Mouse (Mus musculus) CD8-positive naive resting alpha-beta T cell, adult 2 months (primary cell): Measurements from ENCODE around the gene S1pr4.

Experiments used
- DNase-seq, 2 experiments: peaks; one replicate each; pipeline ENCODE4 v3.0.0; 2022; ENCODE audit warnings: low read depth in 2 of 2, low spot score in 2 of 2

Gene S1pr4

DNA sequence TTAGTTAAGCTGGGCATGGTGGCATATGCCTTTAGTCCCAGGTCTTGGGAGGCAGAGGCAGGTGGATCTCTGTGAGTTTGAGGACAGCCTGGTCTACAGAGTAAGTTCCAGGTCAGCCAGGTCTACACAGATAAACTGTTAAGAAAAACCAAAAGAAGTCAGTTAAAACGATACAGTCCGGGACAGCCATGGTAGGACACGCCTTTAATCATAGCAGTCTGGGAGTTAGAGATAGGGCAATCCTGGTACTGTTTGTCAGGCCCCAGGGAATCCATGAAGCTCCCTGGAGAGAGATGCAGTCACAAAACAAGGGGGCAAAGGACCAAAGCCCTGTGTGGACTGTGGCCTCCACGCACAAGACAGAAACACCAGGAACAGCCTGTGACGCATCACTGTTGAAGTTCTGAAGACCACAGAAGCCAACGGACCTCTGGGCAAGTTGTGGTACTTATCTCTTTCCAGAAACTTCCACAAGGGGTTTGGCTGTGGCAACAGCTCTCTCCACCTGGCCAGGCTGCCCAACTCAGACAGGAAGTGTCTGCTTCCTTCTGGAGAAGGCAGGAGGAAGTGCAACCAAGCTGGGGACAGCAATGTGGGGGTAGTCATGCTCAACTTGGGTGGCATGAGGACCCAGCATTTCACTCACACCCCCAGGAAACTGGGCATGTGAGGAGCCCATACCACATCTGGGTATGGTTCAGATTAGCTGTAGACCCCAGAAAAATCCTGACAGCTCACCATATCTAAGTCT lies 19.5 kb upstream of the S1pr4 start:
- no peak for DNase-seq

DNA sequence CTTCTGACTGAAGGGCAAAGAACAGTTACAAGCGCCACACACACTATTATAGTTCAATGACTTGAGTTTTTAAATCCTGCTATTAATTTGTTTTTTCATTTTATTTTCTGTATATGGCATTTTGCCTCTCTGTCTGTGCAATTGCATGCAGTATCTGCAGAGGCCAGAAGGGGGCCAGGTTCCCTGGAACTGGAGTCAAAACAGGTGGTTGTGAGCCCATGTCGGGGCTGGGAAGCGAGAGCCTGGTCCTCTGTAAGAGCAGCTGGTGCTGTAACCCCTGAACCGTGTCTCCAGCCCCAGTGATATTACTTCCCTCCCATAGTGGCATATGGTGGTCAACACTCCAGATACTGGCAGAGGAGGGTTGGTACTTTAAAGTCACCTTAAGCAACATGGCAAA lies 18.6 kb upstream of the S1pr4 start:
- peak; percentile 71 to 85 for DNase-seq

DNA sequence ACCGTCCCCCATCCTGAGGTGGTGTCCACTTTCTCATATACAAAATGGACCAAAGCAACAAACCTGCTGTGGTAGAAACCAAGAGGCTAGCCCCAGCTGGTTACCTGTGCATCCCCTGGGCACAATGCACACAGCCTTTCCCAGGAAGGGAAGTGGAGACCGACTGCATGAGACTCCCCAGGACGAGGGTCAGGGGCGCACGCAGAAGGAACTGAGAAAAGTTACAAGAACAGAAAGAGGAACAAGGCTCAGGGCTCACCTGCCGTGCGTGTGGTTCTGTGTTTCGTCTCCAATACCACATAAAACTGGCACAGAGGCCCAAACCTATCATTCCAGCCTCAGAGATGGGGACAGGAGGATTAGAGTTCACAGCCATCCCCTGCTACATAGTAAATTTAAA lies 17.3 kb upstream of the S1pr4 start:
- DNase-seq, result no peak

DNA sequence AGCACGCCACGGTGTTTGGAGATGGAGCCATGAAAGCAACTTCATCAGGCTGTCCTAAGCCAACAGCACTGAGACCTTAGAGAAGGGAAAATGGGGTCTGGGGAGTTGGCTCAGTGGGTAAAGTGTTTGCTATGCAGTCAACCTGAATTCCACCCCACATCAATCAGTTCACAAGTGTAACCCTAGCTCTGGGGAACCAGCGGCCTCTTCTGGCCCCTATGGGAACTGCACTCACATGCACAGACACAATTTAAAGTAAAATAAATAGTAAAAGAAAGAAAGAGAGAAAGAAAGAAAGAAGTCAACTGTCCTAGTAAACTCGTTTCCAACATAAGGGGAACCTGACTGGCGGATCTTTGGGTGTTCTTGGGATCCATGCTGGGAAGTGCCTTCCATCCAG lies 13.9 kb upstream of the S1pr4 start:
- DNase-seq, result no peak

DNA sequence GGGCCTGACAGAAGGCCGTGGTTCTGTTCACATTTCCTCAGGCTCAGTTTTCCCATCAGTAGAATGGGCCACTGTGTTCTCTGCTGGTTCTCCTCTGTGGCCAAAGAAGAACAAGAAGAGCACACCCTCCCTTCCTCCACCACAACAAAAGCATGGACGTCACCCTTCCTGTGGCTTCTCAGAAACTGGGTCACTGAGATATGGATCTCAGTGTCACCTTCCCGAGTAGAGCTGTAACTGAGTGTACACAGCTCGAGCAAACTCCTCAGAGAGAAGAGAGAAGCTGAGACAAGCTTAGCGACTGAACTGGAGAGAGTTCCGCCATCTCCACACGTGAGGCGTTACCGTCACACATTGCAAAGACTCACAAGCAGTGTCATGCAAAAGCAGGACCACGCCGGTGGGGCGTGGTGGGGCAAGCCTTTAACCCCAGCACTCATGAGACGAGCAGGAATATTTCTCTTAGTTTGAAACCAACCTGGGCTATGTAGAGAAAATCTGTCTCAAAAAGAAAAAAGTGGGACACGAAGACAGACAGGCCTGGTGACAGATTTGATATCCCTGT lies 10.4 kb upstream of the S1pr4 start:
- DNase-seq, result peak; percentile 35 to 58

DNA sequence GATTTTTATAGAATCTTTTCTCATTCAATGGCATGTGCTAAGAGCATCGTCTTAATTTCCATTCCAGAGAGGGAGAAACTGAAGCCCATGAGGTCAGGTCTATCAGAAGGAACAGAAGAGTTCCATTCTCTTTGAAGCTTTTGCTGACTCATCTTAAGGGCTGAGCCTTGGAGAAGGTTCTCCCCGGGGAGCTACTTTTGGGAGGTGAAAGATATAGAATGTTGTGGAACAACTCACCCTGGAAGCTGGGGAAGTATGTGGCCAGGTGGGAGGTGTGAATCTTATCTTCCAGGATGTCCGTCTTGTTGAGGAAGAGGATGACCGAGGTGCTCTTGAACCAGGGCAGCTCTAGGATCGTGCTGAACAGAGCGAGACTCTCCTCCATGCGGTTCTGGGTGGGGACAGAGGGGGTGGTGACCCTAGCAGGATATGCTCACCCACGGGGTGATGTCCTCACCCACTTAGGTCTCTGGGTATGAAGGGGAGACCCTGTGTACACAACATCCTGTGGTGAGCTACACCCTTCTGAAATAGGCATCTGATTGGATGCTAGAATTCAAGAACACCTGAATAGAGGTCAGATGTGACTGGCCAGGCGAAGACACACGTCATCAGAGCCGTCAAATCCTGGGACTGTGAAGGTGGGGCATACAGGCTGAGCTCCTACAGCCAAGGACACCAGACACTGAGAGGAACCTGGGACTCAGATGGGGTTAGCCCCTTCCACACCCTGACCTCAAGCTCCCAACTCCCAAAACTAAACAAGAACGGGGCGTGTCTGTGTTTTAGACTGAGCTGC lies 8.0 kb upstream of the S1pr4 start:
- peak; percentile 70 to 72 for DNase-seq

DNA sequence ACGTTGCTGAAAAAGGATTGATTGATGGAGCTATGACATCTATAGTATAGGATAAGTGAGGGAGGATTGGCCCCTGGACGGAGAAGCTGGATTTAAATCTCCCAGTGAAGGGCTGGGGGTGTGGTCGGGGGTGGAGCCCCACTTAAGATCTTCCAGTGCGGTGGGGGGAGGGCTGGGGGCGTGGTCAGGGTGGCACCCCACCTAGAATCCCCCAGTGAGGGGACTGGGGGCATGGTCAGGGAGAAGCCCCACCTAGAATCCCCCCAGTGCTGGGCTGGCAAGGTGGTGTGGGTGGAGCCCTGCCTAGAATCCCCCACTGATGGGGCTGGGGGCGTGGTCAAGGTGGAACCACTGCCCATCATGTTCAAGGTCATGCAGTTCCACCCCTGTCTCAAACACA lies 7.2 kb upstream of the S1pr4 start:
- DNase-seq, result no peak

DNA sequence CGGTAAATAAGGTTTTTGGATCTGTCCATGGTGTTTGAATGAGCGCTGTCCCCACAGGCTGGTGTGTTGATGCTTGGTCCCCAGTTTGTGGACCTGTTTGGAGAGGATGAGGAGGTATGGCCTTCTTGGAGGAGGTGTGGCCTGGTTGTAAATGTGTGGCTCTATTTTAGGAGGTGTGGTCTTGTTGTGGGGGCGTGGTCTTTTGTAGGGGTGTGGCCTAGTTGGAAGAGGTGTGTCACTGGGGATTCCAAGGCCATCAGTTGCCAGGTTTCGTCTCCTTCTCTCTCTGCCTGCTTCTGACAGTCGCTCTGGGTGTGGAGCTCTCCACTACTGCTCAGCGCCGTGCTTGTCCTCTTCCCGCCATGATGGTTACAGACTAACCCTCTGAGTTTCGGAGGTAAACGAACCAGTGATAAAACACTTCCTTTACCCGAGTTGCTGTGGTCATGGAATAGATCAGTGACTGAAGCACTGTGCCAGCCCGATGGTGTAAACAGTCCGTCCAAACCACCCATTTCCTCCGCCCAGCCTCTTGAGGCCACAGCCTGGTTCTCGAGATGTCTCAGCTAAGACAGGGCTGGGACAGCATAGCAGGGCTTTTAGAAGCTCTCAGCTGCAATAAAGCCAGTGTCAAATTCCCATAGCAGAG lies 5.2 kb upstream of the S1pr4 start:
- DNase-seq, result peak in 1 of 2 experiments; percentile 28

DNA sequence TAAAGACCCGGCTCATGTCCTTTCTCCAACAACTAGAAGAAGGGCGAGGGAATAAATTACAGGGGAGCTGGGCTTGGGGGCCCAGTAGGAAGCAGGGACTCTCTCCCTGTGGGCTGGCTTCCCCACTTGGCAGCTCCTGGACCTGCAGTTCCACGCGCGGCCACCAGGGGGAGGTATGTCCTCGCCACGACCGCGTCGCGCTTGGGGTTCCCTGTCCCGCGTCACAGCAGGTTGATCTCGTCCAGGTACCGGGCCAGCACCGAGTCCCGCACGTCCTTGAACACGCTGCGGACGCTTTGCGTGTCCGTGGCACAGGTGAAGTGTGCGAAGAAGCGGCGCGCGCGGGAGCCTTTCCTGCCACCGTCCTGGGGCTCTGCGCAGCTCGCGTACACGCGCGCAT lies 2.7 kb upstream of the S1pr4 start:
- DNase-seq, result peak; percentile 95 to 96

DNA sequence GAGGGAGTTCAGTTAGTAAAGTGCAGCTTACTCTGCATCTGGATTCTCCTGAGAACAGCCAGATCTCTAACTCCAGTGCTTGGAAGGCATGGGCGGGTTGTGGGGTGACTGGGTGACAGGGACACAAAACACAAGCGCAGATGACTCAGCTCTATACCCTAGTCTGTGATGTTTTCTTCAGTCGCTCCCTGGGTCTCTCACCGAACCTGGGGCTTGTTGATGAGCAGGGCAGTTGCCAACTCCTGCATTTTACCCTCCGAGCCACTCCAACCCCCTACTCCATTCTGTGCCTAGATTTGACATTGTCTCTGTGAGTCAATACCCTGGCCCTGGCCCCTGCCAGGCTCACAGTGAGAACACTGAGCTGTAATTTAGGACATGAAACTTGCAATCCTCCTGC lies 1.9 kb upstream of the S1pr4 start:
- DNase-seq, result no peak

DNA sequence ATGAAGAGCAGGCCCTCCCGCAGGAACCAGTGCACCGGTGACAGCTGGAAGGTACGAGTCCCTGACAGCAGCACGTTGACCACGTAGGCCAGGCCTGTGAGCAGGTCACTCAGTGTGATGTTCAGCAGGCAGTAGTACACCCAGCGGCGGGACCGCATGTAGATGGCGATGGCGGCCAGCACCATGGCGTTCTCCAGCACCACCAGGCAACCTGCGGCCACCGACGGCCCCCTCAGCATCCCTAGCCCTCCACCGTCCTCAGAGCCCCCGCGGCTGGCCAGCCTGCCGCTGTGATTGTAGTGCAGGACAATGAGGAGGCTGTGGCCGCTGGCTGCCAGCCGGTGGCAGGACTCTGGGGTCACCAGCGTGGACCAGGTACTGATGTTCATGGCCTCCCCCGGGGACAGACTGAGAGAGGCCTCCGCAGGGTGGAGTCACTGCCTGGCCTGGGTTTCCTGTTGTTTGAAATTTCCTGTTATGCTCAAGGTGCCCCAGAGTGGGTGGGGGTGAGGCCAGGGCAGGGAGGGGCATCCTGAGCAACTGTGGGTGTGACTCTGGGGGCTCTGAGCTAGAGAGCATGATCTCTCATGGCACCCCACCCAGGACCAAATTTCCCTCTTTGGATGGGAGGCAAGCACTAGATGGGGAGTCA lies 556 bp downstream of the S1pr4 start:
- DNase-seq, result peak; percentile 74 to 84

DNA sequence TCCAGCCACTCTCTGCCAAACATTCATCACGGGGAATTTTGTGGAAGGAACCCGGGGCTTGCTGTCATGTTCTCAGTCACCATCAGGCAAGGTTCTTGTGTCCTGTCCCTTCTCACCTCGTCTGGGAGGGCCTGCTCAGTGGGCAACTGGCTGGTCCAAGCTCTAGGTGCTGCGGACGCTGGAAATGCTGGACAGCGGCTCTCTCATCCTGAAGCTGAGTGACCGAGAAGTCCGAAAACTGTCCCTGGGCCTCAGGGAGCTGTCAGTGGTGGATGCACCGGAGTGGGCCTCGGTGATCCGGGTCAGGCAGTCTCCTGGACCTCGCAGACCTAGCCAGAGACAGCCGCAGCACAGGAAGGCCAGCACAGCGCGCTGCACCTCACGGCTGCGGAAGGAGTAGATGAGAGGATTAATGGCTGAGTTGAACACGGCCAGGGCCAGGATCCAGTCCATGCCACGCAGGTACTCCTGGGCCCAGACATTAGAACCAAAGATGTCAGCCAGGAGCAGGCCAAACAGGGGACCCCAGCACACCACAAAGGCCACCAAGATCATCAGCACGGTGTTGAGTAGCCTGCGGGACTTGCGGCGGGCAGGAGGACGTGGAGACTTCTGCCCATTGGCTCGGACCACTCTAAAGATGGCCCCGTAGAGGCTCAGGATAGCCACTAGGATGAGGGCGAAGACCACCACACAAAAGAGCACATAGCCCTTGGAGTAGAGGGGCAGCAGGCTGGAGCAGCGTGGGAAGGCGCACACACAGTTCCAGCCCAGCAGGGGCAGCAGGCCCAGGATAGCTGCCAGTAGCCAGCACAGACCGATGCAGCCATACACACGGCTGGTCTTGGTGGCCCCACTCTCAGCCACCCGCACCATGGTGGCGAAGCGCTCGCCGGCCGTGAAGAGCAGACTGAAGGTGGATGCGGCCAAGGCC lies 1.3 kb downstream of the S1pr4 start:
- DNase-seq, result no peak

DNA sequence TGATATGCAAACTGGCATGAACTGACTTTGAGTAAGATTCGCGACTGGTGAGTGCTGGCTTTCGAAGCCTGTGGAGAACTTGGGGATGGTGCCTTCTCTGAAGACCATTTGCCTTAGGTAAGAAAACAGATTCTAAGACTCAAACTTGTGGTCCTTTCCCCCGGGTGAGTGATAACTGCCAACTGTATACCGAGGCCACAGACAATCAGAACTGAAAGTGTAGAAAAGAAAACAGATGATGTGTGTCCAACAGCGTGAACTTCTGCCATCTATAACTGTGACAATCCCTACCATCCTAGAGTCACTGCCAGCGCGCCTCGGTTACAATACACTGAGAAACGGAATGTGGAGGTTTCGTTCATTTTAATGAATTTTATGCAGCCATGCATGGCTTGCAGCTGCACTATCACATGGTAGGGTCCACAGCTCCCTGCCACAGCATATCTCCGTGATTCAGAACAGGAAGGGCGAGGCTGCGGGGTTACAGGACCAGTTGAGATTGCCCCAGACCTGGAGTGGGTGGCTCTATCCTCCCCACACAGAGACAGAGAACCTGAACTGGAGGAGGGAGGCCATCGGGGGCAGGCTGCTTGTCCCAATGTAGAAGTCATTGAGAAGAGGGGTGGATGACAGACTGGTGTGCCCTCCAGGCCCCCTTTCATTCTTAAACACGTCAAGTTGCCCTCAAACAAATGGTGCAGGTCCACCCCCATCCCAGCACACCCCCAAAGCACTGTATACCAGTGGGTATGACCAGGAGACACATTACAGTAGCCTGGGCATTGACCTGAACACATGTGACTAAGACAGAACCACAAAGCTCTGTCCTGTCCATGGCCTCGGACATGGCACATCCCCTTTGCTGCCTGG lies 2.3 kb downstream of the S1pr4 start:
- no peak for DNase-seq

DNA sequence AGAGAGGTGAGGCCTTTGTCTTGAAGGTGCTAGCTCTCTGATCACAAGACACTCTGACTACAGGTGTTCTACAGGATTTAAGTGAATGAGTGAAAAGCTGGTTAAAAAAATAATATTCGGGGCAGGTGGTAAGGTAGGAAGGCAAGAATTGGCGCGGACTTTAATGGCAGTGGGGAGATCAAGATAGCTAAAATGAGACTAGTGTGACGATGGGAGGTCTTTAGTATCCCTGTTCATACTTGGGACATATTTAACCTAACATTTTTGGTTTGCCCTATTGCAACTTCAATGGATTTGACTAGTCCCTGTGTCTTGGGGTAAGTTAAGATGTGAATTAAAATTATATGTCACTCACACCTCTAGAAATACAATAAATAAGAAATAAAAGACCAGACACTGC lies 3.0 kb downstream of the S1pr4 start:
- DNase-seq, result no peak

DNA sequence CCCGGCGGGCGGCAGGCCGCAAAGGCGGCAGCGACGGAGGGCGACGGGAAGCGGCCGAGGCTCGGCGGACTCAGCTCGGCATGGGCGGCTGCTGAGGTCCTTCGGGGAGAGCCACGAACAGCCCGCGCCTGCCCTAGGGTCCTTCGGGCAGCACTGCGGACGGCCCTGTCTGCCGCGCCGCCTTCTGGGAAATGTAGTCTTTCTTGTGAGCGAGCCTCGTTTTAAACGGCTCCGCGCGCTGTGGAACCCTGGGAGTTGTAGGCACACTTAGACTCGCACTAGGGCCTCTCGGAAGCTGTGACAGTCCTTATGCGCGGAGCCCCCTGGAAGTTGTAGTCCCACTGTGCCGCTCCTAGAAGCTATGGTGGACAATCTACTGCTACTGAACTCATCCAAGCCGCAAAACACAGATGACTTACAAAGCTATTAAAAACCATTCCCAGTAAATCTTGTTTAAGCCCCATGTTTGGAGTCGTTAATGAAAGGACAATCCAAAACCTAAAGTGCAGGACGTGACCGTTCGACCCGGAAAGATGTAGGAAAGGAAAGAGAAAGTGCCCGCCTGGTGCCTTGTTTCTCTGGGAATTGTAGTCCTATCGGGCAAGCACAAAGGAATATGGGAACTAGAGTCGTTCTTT lies 3.5 kb downstream of the S1pr4 start, which contains the start of gene Ncln:
Gene Ncln, minus strand, starts transcription at position 129 of the 638 bp plus-strand sequence.
- DNase-seq, result peak; percentile 96 to 97

DNA sequence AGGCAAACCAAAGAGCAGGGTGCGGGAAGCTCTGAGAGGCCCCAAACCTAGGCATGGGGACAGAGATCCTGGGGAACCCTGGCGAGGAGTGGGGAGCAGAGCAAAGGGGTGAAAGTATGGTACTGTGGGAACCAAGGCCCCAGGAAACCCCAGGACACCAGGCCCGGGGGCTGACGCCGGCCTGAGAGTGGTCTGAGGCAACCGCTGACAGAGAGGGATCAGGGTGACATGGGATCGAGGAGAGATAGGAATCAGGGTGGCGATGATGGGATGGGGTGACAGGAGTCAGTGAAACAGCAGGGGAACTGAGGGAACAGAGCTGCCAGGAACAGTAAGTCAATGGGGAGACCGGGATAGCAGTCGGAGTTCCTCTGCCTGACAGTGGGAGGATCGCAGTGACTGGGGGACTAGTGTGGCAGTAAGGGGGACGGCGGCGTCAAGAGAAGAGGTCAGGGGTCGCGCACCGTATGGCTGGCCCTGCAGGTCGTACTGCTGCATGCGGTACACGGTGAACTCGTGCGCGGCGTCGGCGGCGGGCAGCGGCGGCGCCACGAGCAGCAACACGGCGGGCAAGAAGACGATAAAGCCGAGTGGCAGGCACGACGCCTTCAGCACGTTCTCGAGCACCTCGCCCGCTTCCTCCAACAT lies 4.2 kb downstream of the S1pr4 start:
- DNase-seq, result no peak

DNA sequence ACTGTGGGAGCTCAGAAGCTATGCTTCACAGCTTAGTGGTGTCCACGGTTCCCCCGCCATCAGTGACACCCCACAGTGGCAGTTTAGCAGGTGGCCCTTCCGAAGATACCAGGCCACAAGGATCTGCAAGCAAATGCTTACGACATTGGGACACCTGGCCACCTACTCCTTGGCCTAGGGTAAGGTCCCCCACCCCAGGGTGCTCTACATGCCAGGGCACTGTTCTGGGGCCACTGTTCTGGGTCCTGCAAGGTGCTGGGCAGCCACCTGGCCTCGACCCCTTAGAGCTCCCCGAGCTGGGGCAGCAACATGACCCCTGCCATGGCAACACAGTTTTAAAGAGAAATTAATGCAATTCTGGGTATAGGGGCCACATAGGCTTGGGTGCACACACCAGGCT lies 4.8 kb downstream of the S1pr4 start:
- DNase-seq, result no peak
